Mouse (Mus musculus): ENCODE measurements at regions not wholly inside any gene's neighbourhood (a gene's known extent, or its start where the extent isn't known, plus 50 kb on each side); places are given as distances from the start of the nearest gene placed in this dataset.

DNA sequence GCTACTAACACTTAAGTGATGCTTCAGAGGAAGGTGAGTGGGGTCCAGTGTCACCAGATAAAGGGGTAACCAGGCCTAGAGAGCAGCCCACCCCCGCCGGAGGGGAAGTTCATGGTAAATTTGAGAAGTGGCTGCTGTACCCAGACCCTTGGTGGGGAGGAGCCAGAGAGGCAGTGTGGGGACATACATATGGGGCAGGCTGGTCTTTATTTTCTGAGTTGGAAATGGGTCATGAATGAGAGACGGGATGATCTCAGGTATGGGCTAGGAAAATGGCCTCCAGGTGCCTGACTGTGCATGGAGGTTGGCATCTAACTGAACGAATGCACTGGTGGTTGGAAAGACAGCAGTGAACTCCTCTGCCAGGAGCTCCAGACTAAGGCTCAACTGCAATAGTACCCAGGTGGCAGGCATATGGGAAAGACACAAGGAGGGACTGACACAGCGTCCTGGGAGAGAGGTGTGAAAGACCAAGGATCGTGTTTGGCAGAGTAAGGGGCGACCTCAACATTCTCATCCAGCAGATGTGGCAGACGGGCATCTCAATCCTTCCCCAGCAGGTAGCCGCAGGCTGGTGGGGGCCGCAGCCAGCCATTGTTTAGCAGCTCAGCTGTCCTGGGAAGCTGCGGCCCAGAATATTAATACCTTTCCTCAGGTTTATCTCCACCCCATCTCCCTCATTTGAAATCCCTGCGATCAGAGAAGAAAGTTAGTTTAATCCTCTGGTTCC lies 387.7 kb downstream of the Rps24 start:
- in situ Hi-C loops (cut with MboI; ENCODE audit: low sequenced_read_pairs) = no loop called here

DNA sequence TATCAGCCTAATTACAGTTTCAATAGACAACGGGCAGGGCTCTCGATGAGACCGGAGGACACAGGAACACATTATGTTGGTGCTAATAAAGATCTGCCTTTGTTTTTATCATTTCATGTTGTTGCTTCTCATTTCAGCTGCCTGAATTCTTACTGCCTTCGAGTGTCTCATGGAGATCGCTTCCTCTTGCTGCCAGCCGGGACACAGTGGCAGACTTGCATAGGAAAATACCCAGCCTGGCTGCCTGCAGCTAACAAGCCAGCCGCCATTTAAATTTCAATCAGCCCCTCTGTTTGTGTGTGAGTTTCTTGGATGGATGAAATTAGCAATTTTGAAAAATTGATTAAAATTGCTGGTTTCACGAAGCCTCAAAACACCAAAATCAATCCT lies 388.2 kb downstream of the Rps24 start:
- in situ Hi-C loops (cut with MboI; ENCODE audit: low sequenced_read_pairs) = no loop called here

DNA sequence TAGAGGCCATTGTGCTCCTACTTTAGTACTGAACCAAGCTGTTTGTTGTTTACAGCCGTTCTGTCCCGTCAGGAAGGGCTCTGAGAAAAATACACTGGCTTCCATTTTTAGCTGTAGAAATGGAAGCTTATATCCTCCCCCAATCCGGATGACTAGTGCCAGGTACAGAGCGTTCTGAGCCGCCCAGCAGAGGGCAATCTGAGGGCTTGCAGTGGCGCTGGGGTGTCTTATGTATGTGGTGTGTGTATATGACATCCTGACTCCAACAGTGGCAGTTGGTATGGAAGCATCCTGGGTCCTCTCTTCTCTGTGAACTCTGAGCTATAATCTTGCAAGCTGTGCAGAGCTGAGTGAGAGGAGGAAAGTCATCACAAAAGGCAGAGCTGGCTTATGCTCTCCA lies 389.0 kb downstream of the Rps24 start:
- in situ Hi-C loops (cut with MboI; ENCODE audit: low sequenced_read_pairs) = no loop called here

DNA sequence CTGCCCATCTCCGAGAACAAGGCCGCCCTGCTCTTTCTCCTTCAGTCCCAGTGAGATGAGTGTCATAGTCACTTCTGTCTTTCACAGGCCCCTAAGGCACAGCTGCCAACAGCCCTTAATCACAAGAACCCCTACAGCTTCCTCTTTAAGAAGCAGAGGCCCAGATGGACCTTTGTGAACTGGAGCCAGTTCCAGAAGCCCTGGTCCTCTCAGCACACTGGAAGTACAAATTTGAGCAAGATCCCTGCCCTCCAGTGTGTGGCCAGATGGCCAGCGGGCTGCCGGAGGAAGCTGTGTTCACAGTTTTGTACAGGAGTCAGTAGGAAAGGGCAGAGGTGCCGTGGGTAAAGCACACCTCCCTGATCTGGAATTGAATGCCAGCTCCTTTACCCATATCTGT lies 389.6 kb downstream of the Rps24 start:
- in situ Hi-C loops (cut with MboI; ENCODE audit: low sequenced_read_pairs) = no loop called here

DNA sequence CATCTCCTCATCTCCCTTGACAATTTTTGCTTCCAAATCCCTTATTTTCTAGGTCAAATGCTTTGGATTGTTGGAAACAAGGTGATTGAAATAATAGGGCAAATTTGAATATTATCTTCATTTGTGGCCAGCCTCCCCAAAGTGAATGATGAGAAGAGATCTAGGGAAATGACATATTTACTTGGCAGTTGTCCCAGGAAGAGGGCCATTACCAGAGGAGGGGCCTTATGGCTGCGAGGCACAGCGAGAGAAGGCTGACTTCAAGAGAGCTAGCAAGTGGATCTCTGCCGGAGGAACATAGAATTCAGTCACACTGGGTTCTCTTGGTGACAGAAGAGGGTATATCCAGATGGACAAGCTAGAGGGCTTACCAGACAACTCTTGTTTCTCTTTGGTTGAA lies 390.9 kb downstream of the Rps24 start:
- in situ Hi-C loops (cut with MboI; ENCODE audit: low sequenced_read_pairs) = no loop called here

DNA sequence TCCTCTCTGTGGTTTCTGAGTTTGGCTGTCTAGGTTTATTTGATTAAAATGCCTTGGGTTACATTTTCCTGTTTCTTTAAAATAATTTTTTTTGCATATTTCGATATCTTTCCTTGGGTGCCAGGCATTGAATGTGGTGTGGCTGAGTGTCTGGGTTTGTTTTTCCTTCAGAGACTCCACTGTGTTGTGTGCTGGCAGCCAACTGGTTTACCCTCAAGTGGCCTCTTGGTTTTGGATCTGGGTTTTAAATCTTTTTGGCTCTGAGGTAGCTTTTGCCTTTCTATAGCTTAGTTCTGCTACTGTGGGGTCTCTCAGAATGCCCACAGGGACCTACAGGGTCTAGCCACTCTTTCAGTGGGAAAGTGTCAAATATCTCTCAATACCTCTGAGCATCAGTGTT lies 399.2 kb downstream of the Rps24 start:
- in situ Hi-C loops (cut with MboI; ENCODE audit: low sequenced_read_pairs) = no loop called here

DNA sequence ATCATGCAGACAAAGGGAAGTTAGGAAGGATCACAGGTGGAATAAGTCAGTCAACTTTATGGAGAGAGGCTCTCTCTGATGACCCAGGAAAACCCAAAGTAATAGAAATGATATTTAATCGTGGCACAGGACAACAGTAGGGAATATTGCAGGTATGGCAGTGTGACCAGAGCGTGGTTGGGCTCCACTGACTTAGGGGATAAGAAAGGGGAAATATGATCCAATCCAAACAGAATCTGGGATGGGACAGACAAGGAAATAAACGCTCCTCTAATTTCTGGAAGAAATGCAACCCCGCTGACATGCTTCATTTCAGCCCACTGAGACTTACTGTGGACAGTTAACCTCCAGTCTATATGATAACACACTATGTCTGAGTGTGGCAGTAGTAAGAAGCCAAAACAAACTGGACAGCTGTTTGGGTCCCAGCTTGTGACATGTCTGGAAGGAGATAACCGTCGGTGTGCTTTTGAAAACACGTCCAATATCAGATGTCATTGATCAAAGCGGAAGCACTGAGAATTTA lies 400.0 kb downstream of the Rps24 start:
- in situ Hi-C loops (cut with MboI; ENCODE audit: low sequenced_read_pairs) = no loop called here

DNA sequence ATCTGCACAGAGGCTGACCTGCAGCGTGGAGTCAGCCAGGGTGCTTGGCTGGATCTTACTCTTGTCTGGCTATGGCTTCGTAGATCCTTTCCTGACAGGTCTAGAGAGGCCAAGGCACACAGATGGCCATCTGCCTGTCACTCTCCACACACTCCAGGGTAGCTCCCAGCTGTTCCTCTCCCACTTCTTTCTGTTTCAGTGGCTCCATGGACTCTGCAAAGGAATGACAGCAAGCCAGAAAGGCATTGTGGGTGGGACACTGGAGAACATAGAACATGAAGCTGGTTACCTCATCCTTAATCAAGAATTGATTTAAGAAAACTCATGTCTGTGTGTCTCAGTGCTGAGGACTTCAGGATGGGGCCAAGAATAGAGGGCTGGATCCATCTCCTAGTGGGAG lies 403.9 kb downstream of the Rps24 start:
- in situ Hi-C loops (cut with MboI; ENCODE audit: low sequenced_read_pairs) = no loop called here

DNA sequence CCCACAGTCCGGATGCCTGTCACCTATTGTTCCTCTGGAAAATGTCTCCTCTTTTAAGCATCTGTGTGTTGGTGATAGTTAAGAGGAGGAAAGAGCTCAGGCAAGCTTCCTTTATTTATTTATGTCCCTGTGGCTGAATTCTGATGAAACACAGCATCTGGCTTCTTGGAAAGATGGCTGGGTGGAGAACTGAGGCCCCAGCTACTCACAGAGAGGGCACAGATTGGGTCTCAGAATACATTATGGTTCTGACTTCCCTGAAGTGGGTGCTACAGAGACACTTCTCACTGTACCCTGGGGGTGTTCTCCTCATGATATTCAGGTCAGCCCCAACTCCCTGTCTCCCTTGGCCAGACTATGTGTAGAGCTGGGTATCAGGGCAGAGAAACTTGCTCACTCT lies 408.3 kb downstream of the Rps24 start:
- in situ Hi-C loops (cut with MboI; ENCODE audit: low sequenced_read_pairs) = no loop called here

DNA sequence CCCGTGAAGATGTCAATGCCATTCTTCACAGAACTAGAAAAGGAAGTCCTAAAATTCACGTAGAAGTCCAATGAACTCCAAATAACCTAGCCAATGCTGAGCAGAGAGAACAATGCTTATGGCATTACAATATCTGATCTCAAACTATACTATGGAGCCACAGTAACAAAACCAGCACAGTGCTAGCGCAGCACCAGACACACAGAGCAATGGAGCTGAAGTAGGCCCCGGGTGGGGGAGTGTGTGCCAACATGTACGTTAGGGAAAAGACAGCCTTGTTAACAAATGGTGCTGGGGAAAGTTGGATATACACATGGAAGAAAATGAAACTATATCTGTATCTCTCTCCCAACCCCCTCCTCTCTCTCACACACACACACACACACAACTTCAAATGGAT lies 409.8 kb downstream of the Rps24 start:
- in situ Hi-C loops (cut with MboI; ENCODE audit: low sequenced_read_pairs) = no loop called here

DNA sequence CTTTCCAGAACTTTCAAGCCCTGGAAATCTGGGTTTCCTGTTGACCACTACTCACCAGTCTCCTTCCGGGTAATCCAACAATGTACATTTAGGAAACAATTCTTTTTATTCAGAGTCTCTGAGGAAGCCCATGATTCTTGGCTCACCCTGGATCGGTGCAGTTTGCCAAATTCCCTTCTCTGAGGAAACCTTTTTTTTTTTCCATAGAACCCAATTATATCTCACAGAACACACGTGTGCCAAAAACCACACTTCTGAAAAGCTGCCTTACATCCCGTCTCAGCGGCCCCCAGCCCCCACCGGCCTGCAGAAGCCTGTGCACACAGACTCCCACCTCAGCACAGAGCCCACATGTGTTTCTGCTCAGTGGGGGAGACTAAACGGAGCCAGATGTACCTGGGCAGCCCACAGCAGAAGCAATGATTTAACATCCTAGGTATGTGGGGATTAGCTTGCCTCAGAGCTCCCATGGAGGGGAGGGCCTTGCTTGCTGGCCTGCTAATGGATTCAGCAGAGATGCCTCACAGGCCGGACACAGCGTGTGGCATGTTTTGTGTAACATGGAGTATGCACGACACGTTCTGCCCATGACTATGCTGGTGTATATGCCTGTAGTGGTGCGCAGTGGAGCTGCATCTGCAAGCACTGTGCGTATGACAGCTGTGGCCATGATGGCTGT lies 413.7 kb downstream of the Rps24 start:
- in situ Hi-C loops (cut with MboI; ENCODE audit: low sequenced_read_pairs) = no loop called here

DNA sequence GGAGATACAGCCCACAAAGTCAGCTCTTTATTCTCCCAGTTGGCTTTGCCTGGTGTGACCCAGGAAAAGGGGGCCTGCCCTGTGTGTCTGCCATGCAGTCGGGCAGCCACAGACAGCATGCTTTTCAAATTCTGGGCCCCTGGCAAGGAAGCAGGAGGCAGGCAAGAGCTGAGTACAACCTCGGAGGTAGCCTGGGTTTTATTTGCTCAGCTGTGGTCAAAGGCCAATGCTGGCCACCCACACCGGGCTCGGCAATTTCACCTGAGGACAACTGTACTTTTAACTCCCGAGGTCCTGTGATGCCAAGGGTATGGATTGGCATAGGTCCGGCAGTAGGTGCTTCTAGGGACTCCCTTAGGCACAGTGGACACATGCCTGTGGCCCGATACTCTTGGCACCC lies 414.8 kb downstream of the Rps24 start:
- in situ Hi-C loops (cut with MboI; ENCODE audit: low sequenced_read_pairs) = no loop called here

DNA sequence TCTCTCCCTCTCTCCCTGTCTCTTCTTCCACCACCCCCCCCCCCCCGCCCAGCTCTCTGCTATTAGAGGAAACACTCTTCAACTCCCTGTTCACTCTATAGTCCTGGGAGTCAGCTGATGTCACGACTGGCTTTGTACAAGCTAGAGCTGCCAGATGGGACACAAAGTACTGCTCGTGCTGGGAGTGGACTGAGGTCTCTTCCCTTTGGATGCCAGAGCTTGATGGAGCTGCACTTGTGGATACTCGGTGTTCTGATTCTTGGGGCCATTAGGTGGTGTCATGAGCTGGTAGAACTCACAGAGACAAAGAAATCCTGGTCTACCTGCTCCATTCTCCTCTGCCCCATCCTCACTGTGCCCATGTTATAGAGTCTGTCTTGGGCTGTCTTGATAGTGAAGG lies 415.9 kb downstream of the Rps24 start:
- in situ Hi-C loops (cut with MboI; ENCODE audit: low sequenced_read_pairs) = no loop called here

DNA sequence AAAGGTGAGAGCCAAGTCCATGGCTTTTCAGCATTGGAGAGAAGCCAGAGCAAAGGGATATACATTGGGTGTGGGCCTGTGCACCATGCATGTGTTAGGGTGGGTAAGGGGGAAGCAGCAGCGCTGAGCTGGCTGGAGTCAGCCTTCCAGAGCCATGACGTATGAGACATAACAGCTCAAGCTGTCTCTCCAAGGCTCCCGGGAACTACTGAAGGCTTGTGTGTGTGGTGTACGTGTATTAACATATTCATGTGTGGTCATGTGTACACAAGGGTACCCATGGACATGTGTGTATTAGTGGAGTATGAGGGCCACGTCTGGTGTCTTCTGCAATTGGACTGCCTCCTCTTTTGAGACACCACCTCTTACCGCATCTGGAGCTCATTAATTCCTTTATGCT lies 417.8 kb downstream of the Rps24 start:
- in situ Hi-C loops (cut with MboI; ENCODE audit: low sequenced_read_pairs) = no loop called here

DNA sequence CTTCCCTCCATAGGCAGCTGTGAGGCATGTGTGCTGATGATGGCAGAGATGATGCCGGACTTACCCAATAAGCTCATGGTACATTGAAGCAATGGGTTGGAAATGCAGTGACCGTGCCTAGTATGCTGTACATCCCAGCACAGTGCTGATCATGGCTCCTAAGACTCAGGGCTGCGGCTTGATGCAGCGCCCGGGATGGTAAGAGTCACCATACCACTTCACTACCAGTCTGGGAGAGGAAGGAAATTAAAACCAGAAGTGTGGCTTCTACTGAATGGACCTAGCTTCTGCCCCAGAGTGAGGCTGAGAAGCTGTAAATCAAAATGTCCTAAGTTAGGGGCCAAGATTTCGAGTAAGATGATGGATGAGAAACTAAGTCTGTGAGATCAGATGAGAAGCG lies 420.0 kb downstream of the Rps24 start:
- in situ Hi-C loops (cut with MboI; ENCODE audit: low sequenced_read_pairs) = no loop called here

DNA sequence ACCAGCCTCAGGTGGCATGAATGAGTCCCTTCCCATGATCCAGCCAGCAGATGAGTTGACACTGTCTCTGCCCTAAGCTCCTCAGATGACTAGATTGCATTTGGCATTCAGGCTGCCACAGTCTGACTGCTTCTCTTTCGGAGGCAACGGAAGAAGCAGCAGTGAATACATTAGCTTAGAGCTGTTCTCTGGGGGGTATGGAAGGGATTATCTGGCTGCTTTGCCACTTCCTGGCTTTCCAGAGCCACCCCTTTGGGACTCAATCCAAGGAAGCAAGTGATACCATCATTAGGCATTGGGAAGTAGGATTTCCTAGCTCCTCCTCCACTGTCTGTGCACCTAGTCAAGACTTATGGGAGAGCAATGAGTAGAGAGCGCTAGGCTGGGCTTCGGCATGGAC lies 421.5 kb downstream of the Rps24 start:
- in situ Hi-C loops (cut with MboI; ENCODE audit: low sequenced_read_pairs) = no loop called here

DNA sequence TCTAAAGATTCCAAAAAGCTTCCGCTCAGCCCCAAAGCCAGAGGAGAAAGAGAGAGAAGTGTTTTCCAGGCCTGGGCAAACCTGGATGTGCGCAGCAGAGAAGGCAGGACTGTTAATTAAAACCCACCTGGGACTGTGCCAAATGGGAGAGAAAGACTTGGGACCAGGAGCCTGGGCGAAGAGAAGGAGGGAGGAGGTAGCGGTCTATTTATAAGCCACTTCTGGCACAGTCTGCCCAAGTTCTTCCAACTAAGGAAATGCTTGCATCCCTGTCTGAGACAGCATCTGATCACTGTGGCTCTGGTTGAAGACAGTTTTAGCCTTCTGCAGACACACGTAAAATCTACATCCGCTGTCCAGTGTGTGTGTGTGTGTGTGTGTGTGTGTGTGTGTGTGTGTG lies 424.7 kb downstream of the Rps24 start:
- in situ Hi-C loops (cut with MboI; ENCODE audit: low sequenced_read_pairs) = no loop called here

DNA sequence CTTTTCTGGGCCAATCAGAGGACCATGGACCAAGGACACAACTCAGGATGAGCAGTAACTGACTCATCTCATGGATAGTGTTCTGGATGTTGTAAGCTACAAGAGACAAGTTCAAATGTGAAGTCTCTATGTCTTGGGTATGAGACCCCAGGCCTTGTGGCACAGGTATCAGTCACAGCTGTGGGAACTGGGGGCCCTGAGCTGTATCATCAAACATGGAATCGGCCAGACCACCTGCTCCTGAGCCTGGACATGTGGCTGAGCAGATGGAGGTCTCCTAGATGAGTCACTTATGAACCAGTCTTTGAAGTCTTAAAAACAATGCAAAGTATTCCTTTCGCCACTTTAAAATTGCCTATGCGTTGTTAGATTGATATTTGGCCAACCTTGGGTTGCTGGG lies 432.1 kb downstream of the Rps24 start:
- in situ Hi-C loops (cut with MboI; ENCODE audit: low sequenced_read_pairs) = no loop called here

DNA sequence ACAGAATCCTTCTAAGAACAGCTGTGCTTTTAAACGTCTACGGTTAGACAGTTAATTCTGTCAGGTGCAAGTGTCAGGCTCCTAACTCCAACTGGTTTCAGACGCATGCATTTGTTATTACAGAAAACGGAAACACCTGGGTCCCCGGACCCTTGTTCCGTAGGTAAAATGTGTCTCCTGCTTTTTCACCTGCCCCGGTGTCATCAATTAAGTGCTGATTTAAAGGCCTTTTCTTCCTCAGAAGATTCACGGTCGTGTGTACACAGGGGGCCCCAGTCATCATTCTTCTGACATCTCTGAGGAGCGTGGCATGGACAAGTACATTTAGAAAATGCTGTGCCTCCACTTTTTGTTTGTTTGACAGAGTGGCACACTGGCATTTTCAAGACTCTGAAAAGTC lies 435.1 kb downstream of the Rps24 start:
- in situ Hi-C loops (cut with MboI; ENCODE audit: low sequenced_read_pairs) = no loop called here

DNA sequence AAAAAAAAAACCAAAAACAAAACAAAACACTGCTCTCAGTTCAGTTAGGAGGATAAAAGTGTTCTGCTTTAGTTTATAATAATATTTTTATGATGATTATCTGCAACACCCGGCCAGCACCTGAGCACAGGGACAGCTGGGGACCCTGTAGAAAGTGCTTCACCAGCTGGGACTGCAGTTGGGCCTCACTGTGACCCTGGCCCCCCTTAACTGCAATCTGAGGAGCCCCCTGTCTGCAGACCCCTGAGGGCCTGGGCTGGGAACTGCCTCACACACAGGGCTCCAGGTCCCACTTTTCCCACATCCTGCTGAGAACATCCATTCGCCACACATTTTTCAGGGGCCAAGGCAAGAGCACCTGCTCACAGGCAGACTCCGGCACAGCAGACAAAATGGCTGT lies 437.6 kb downstream of the Rps24 start:
- in situ Hi-C loops (cut with MboI; ENCODE audit: low sequenced_read_pairs) = no loop called here

DNA sequence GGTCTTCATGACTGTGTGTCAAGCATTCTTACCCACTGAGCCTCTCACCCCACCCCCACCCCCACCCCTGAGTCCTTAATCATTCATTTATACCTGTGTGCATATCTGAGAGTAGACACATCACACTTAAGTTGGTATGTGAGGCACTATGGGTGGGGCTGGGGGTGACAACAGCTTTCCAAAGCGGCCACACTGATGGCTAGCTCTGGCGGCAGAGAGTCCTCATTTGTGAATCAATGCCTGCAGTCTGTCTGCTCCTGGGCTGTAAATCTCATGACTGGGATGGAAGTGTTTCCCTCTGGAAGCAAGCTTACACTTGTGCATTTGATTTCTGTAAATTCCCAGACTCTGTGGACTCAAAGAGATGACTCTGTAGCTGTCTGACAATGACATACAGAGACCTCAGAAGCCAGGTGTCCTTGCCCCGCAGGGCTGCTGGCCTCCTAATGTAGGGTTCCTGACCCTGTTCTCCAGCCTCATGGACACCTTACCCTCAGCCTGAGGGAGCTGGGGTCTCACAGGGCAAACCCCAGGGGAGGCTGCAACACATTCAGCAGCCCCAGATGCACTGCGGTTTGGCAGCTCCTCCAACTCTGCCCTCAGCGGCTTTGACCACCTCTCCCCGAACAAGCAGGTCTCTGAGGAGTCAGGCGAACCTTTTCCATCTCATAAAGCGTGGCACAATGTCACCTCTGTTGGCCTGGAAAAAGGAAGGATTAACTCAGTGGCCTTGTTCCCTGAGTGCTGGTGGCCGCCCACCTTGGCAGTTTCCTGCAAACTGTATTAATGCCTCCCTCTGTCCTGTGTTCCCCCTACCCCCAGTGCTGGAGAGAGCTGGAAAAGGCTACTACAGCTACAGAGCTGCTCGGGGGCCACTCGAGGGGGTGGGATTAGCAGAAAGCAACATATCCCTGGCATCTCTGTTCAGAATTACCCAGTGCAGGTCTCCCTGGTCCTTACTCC lies 439.4 kb downstream of the Rps24 start:
- in situ Hi-C loops (cut with MboI; ENCODE audit: low sequenced_read_pairs) = no loop called here

DNA sequence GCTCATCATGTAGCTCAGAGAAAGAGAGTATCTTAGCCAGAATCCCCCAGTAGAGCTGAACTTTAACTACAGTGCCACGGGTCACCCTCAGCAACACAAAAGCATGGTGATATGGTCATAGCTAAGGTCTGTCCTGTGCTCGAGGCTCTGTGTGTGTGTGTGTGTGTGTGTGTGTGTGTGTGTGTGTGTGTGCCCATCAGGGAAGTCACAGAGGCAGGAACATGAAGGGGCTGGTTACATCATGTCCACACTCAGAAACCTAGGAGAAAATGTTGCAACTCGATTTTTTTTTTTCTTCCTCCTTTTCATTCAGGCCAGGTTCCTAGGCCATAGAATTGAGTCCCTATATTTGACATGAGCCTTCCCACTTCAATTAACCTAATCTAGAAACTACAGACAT lies 441.8 kb downstream of the Rps24 start:
- in situ Hi-C loops (cut with MboI; ENCODE audit: low sequenced_read_pairs) = no loop called here
